ENCODE assay signal across 19 mouse cellular contexts in the genomic region with DNA sequence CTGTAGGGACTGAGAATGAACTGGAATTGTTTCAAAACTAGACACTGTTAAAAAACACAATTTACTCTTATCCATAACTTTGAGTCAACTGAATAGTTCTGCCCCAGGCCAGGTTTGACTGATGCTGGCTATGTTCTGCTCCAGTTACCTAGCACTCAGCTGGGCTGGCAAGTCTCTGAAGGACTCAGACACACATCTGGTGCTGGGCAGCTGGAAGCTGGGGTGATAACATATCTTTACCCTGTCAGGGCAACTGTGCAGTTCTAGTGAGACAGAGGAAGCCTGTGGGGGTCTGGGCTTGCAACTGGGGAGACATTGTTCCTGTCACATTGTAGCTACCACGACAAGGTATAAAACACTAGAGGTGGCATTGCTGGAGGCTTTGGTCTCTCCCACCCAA. TPM values are rescaled to one million over a fixed set of nuclear protein-coding genes. Genes with fewer than 3 reads are reported as not detected.
DNase-seq lines count a peak whose midpoint lies in the region; ATAC-seq and TF ChIP-seq lines count a peak whose summit lies in the region.
"Had no signal": no experiment of that assay in that cellular context is flagged by ENCODE, and none has a peak within 500 bp of the region (broad histone marks: within the 10 kb centered on the region; RNA-seq: fewer than 3 reads in every experiment).

No protein-coding gene starts in this region.

- peaks cover 35% of the 10 kb centered on the region for H3K4me1 ChIP-seq in liver, embryonic 13.5 days (replicated peaks)
- peaks cover 12% of the 10 kb centered on the region for H3K4me1 ChIP-seq in liver, postnatal 0 days (ENCODE audit: insufficient read depth)
- H3K4me1 ChIP-seq in forebrain, postnatal 0 days (ENCODE audit: insufficient read depth) = no peaks in the 10 kb centered on the region
- H3K4me1 ChIP-seq: embryonic facial prominence, embryonic 15.5 days; forebrain, embryonic 12.5 days; hindbrain, embryonic 15.5 days had no signal

- TF ChIP-seq CTCF in liver, postnatal 0 days (IDR thresholded peaks at IDR 0.05; ENCODE audit: low read depth) = no peak
- no peak for TF ChIP-seq CTCF in forebrain, postnatal 0 days (IDR thresholded peaks at IDR 0.05; ENCODE audit: low read depth)

- 17% methylated on average over 1 of the region's 1 CpGs for WGBS in liver, embryonic 13.5 days (ENCODE audit: insufficient replicate concordance)
- WGBS in liver, postnatal 0 days (ENCODE audit: insufficient replicate concordance) = 28% methylated on average over 1 of the region's 1 CpGs
- WGBS in forebrain, postnatal 0 days = 51% methylated on average over 1 of the region's 1 CpGs

- no peak overlapping the region for H3K4me2 ChIP-seq in liver, embryonic 13.5 days
- H3K4me2 ChIP-seq in liver, postnatal 0 days (ENCODE audit: low read depth, low read length) = no peak overlapping the region
- no peak overlapping the region for H3K4me2 ChIP-seq in forebrain, postnatal 0 days (ENCODE audit: low read depth)
- H3K4me2 ChIP-seq: embryonic facial prominence, embryonic 15.5 days; forebrain, embryonic 12.5 days; heart, embryonic 13.5 days; hindbrain, embryonic 15.5 days had no signal

- H3K27me3 ChIP-seq in liver, embryonic 13.5 days = peaks cover 29% of the 10 kb centered on the region
- no peaks in the 10 kb centered on the region for H3K27me3 ChIP-seq in liver, postnatal 0 days (ENCODE audit: insufficient read depth, low read length)
- no peaks in the 10 kb centered on the region for H3K27me3 ChIP-seq in forebrain, postnatal 0 days (ENCODE audit: insufficient read depth, low read length)
- H3K27me3 ChIP-seq: CH12.LX; embryonic facial prominence, embryonic 15.5 days; hindbrain, embryonic 15.5 days had no signal

- H3K9ac ChIP-seq in liver, embryonic 13.5 days = peak overlapping the region; percentile 27; the same call in 1 of the 2 replicates
- H3K9ac ChIP-seq in liver, postnatal 0 days (replicated peaks) = no peak overlapping the region
- no peak overlapping the region for H3K9ac ChIP-seq in forebrain, postnatal 0 days
- H3K9ac ChIP-seq: embryonic facial prominence, embryonic 15.5 days; forebrain, embryonic 12.5 days; heart, embryonic 13.5 days; hindbrain, embryonic 15.5 days had no signal

- TF ChIP-seq EP300 in liver, postnatal 0 days (IDR thresholded peaks at IDR 0.05; ENCODE audit: low read depth) = peak; percentile 73

- H3K9me3 ChIP-seq in liver, embryonic 13.5 days (replicated peaks) = 0 out of 2 replicates have a peak, but pooled peaks cover 2% of the 10 kb centered on the region
- 0 out of 2 replicates have a peak, but pooled peaks cover 3% of the 10 kb centered on the region for H3K9me3 ChIP-seq in liver, postnatal 0 days (ENCODE audit: low read length)
- no peaks in the 10 kb centered on the region for H3K9me3 ChIP-seq in forebrain, postnatal 0 days (ENCODE audit: low read length)
- H3K9me3 ChIP-seq: embryonic facial prominence, embryonic 15.5 days; forebrain, embryonic 12.5 days; heart, embryonic 13.5 days; hindbrain, embryonic 15.5 days had no signal

- H3K36me3 ChIP-seq in liver, embryonic 13.5 days = no peaks in the 10 kb centered on the region
- no peaks in the 10 kb centered on the region for H3K36me3 ChIP-seq in liver, postnatal 0 days (replicated peaks; ENCODE audit: insufficient read depth, low read length)
- no peaks in the 10 kb centered on the region for H3K36me3 ChIP-seq in forebrain, postnatal 0 days (ENCODE audit: insufficient read depth)
- H3K36me3 ChIP-seq: embryonic facial prominence, embryonic 15.5 days; forebrain, embryonic 12.5 days; heart, embryonic 13.5 days; hindbrain, embryonic 15.5 days had no signal

- peak; percentile 62; the same call in 1 of the 2 replicates for ATAC-seq in erythroid progenitor cell, adult 5-6 weeks (replicated peaks; ENCODE audit: low FRiP score, poor library complexity, severe bottlenecking)
- ATAC-seq in liver, embryonic 13.5 days (ENCODE audit: low read depth) = peak; percentile 90
- ATAC-seq in liver, postnatal 0 days = no peak
- no peak for ATAC-seq in forebrain, postnatal 0 days

- no peak overlapping the region for H3K4me3 ChIP-seq in liver, embryonic 13.5 days (replicated peaks)
- no peak overlapping the region for H3K4me3 ChIP-seq in liver, postnatal 0 days (ENCODE audit: low read depth, low read length)
- no peak overlapping the region for H3K4me3 ChIP-seq in forebrain, postnatal 0 days (ENCODE audit: low read depth, low read length)
- H3K4me3 ChIP-seq: embryonic facial prominence, embryonic 15.5 days; forebrain, embryonic 12.5 days; gastrocnemius, adult 2 months; heart, embryonic 13.5 days; hindbrain, embryonic 15.5 days had no signal

- no peak for DNase-seq in liver, embryonic 13.5 days
- no peak for DNase-seq in liver, postnatal 0 days
- no peak for DNase-seq in forebrain, postnatal 0 days
- DNase-seq in spleen, postnatal 10 days (ENCODE audit: low spot score in 2 of 2) = no peak
- DNase-seq in ovary, postnatal 36 days (ENCODE audit: low spot score) = no peak
- DNase-seq: adrenal gland, adult 8-10 months; cerebellum, adult 11 months; cerebellum, adult 8-10 months; cerebellum, postnatal 14 days; embryo, embryonic 11 days; gastrocnemius, adult 2 months; gastrocnemius, postnatal 25 days; heart, postnatal 36 days had no signal

- H3K27ac ChIP-seq in liver, embryonic 13.5 days = no peak overlapping the region
- no peak overlapping the region for H3K27ac ChIP-seq in liver, postnatal 0 days (ENCODE audit: low read depth)
- no peak overlapping the region for H3K27ac ChIP-seq in forebrain, postnatal 0 days (ENCODE audit: low read depth, low read length)
- H3K27ac ChIP-seq: embryonic facial prominence, embryonic 15.5 days; forebrain, embryonic 12.5 days; gastrocnemius, adult 2 months; heart, embryonic 13.5 days; hindbrain, embryonic 15.5 days had no signal

RNA-seq across cellular contexts. Expression of gene Nup210, which starts 14.2 kb away (rescaled TPM):
- total RNA-seq in erythroid progenitor cell, adult 5-6 weeks (2015; ENCODE audit: low replicate concordance) = 240 and 274 TPM in 2 replicates
- 176 and 259 TPM in 2 replicates for total RNA-seq in erythroid progenitor cell, adult 5-6 weeks (2017; ENCODE audit: low replicate concordance)
- polyA plus RNA-seq in liver, embryonic 13.5 days (2015; fragmentation: Nextera tagmentation; extraction: Ambion mirVana) = 28.5 and 34.3 TPM in 2 replicates
- 8.5 and 11.8 TPM in 2 replicates for polyA plus RNA-seq in liver, postnatal 0 days (2015; fragmentation: Nextera tagmentation; extraction: Ambion mirVana)
- total RNA-seq in forebrain, postnatal 0 days (2014; rRNA removed) = 36.6 and 52.6 TPM in 2 replicates
- 9.1 and 12.5 TPM in 2 replicates for polyA plus RNA-seq in forebrain, postnatal 0 days (2015; fragmentation: Nextera tagmentation; extraction: Ambion mirVana)

RNA-seq across cellular contexts. Expression of gene Hdac11, which starts 25.6 kb away (rescaled TPM):
- total RNA-seq in erythroid progenitor cell, adult 5-6 weeks (2015; ENCODE audit: low replicate concordance) = 15.1 and 20.1 TPM in 2 replicates
- 7.7 and 13.8 TPM in 2 replicates for total RNA-seq in erythroid progenitor cell, adult 5-6 weeks (2017; ENCODE audit: low replicate concordance)
- polyA plus RNA-seq in liver, embryonic 13.5 days (2015; fragmentation: Nextera tagmentation; extraction: Ambion mirVana) = 5.6 and 6.0 TPM in 2 replicates
- polyA plus RNA-seq in liver, postnatal 0 days (2015; fragmentation: Nextera tagmentation; extraction: Ambion mirVana) = 3.4 and 4.6 TPM in 2 replicates
- total RNA-seq in forebrain, postnatal 0 days (2014; rRNA removed) = 70.3 and 81.0 TPM in 2 replicates
- polyA plus RNA-seq in forebrain, postnatal 0 days (2015; fragmentation: Nextera tagmentation; extraction: Ambion mirVana) = 27.4 and 34.5 TPM in 2 replicates

Comparison
In these comparisons a context has a peak if more than half of its experiments do, and no peak if none do; other contexts are left out.
1. ATAC-seq: peak in erythroid progenitor cell, adult 5-6 weeks (single experiment) and liver, embryonic 13.5 days (single experiment); none in liver, postnatal 0 days (single experiment) and forebrain, postnatal 0 days (single experiment).